Mouse (Mus musculus): Measurements from ENCODE around the gene Rab11fip5.

The Rab11fip5 gene

GRCm38 (mm10) chr6:85314064-85314798 lies 60.2 kb downstream of the Rab11fip5 start:
- DNase-seq (ENCODE audit: low spot score), result no peak

- DNase-seq (ENCODE audit: low spot score), result no peak
Measured at GRCm38 (mm10) chr6:85307894-85308293, 66.5 kb downstream of the Rab11fip5 start.

- no peak for DNase-seq (ENCODE audit: low spot score)
Measured at GRCm38 (mm10) chr6:85306375-85306774, 68.1 kb downstream of the Rab11fip5 start.

GRCm38 (mm10) chr6:85305826-85306225 lies 68.6 kb downstream of the Rab11fip5 start:
- no peak for DNase-seq (ENCODE audit: low spot score)

GRCm38 (mm10) chr6:85304966-85305365 lies 69.5 kb downstream of the Rab11fip5 start:
- DNase-seq (ENCODE audit: low spot score), result no peak

GRCm38 (mm10) chr6:85302326-85303055 lies 71.9 kb downstream of the Rab11fip5 start:
- peak; percentile 16 for DNase-seq (ENCODE audit: low spot score)

GRCm38 (mm10) chr6:85295384-85296167 lies 78.9 kb downstream of the Rab11fip5 start:
- DNase-seq (ENCODE audit: low spot score), result peak; percentile 95

- DNase-seq (ENCODE audit: low spot score), result no peak
Measured at GRCm38 (mm10) chr6:85294004-85294379, 80.4 kb downstream of the Rab11fip5 start.

GRCm38 (mm10) chr6:85293255-85294003 lies 81.0 kb downstream of the Rab11fip5 start:
- no peak for DNase-seq (ENCODE audit: low spot score)

- DNase-seq (ENCODE audit: low spot score), result no peak
Measured at GRCm38 (mm10) chr6:85290869-85291824, 83.3 kb downstream of the Rab11fip5 start.

GRCm38 (mm10) chr6:85288193-85288857 lies 86.1 kb downstream of the Rab11fip5 start:
- DNase-seq (ENCODE audit: low spot score), result no peak

GRCm38 (mm10) chr6:85286283-85287047 lies 88.0 kb downstream of the Rab11fip5 start:
- DNase-seq (ENCODE audit: low spot score), result no peak
